Mouse (Mus musculus): ENCODE data around the gene Btbd9. TPM values are rescaled to one million over a fixed set of nuclear protein-coding genes. Genes with fewer than 3 reads are reported as not detected.
A peak's percentile ranks its signal among the peaks of the same experiment; 100 is the strongest.

Btbd9 gene
- total RNA-seq, 2 experiments from 2014 or later: 149 to 174 TPM

GRCm38 (mm10) chr17:30480381-30480780, 95.9 kb downstream of the Btbd9 start:
- no peak for DNase-seq

DNA sequence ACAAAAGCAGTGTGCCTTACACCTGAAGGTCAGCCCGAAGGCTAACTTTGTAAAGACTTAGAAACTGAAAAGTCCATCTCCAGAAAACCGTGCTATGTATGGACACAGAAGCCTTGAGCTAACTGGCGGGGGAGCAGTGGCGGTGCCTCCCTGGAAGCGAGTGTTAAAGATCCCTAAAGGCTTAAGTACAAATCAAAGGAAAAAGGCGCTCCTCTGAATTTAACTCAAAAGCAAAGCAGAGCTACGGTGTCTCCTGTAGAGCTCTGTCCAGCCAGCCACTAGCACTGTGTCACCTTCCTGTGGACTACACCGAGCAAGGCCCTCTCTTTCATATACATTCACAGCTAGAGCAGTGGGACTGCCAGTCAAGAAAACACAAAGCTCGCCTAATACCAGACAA, 98.1 kb downstream of the Btbd9 start:
- no peak for DNase-seq

GRCm38 (mm10) chr17:30474561-30474960, 101.7 kb downstream of the Btbd9 start:
- DNase-seq: no peak

GRCm38 (mm10) chr17:30472776-30473175, 103.5 kb downstream of the Btbd9 start:
- no peak for DNase-seq

- no peak for DNase-seq
Observed at GRCm38 (mm10) chr17:30471512-30471911, 104.8 kb downstream of the Btbd9 start.

GRCm38 (mm10) chr17:30470790-30471189, 105.5 kb downstream of the Btbd9 start:
- DNase-seq: no peak

GRCm38 (mm10) chr17:30470286-30470685, 106.0 kb downstream of the Btbd9 start:
- no peak for DNase-seq

DNA sequence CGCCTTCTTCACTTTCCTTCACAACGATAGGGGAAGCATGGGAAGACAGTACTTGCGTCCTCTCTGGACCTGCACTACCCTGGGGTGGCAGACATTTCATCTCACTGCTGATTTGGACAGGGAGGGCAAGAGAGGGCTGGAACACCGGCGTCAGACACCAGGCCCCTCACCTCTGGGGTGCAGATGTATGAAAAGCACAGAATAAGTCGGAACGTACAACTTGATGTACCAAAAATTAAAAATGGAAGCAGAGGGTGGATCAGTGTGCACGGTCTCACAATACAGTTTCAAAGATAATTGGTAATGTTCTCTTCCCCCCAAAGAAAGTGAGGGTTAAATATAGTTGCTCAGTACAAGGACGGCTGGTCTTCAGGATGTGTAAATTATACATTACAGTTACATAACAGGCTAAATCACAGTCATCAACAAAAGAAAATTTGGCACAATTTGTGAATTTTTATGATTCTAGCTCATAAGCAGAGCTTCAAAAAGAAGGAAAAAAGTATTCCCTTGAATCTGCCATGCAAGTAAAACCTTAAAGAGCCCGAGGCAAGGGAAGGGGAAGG, 106.7 kb downstream of the Btbd9 start:
- no peak for DNase-seq

DNA sequence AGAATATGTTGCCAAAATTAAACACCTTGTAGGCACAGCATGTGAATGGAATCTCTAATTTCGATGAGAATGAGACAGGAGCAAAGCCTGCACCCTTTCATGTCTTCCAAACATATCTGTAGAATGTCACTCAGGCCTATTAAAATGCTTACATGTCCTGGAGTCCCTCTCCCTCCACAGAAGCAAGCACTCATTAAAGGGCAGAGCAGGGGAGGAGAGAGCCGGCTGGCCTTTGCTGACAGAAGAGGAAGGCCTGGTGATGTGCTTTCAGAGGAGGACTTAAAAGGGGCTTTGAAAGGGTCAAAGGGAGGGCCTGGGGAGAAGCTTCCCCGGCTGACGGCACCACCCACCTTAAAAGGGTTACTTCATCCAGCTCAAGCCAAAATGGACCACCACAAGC, 107.9 kb downstream of the Btbd9 start:
- no peak for DNase-seq

GRCm38 (mm10) chr17:30467566-30468213, 108.6 kb downstream of the Btbd9 start:
- peak; percentile 70 to 71 for DNase-seq

- DNase-seq: no peak
Observed at GRCm38 (mm10) chr17:30465060-30465762, 111.1 kb downstream of the Btbd9 start.

DNA sequence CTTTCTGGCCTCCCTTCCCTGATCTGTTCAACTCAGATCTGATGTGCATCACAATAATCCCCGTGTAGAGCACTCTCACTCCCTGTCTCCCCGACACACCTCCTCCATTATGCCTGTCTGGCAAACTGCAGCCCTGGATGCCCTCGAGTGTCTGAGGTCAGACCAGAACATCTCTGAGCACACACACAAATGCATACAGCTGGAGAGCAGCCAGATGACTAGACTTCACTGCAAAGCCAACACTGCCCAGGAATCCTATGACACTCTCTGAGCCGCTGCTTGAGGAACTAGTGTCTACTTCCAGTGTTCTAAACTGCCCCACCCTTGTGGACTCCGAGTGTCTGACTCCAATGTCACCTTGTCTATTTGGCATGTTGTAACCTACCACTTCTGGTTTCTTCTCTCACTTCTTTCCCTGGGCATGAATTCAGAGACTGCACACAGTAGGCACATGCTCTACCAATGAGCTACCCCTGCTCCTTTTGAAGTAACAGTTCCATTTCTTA, 112.0 kb downstream of the Btbd9 start:
- no peak for DNase-seq

DNA sequence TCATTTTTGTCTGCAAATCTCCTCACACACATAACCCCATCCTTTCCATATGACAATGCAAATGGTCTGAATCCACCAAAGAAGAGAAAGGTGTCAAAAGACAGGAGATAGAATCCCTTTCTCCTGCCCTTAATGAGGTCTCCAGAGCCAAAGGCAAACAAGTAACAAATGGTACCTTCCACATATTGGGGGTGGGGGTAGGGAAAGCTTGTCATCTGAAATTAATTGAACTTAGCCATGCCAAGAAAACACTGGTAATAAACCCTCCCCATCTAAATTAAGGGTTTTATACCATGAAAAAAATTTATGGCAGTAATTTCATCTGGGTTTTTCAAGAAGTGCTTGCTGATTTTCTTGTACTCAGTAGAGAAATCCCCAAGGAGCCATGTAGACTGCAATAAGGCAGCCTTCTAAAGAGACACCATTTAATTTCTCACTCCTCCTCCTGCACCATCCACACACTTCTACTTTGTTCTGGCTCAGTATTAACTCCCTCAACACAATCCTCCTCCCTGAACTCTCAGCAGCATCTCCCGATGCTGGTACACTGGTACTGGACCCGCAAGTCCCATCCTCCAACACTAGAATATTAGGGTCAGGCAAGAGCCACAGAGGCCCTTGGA, 115.5 kb downstream of the Btbd9 start:
- no peak for DNase-seq

GRCm38 (mm10) chr17:30459706-30460105, 116.6 kb downstream of the Btbd9 start:
- DNase-seq: no peak

DNA sequence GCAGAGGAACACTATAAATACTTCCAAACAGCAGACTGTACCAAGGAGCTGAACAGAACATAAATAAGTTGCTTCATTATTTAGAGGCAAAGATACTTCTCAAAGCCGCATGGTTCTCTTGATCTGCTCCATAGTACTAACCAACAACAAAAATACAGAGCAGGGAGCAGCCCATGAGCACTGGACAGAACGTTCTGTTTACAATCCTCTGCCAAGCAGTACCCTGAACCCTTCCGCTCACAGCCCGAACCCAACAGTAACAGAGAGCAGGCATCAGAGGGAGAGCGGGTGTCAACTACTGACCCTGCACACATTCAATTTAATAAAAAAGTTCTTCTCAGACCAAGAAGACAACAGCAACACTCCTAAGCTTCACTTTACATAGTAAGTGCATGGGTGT, 117.4 kb downstream of the Btbd9 start:
- no peak for DNase-seq

DNA sequence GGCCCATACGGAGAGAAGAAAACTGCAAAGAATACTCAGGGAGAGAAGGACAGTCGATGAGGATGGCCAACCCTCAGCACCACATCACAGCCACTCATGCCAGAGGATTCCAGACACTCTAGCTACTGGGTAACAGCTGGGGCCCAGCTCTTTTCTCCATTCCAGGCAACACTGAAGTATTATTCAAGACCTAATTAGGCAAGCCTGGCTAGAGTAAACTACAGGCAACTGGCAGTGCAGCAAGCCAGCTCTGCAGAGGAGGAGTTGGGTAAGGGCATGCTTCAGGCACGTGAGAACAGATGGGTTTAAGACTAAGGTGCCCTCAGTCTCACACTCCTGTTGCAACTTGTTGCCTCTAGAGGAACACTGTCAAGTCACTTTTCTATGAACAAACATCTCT, 118.0 kb downstream of the Btbd9 start:
- DNase-seq: no peak

DNA sequence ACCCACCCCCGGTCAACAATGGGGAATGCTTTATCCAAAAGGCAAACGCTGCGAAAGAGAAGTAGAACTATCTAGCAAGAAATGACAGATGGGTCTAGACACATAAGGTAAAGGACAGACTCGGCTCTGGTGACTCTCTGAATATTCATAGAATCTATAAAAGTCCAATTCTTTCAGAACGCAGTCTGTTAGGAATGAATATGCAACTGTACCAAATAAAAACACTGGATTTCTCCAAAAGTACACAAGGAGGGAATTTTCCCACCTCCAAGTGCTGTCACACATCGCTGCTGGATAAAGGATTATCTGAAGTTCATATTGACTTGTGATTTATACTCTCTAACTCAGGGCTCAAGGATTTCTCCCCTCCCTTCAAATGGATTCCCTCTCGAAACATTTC, 118.8 kb downstream of the Btbd9 start:
- no peak for DNase-seq

GRCm38 (mm10) chr17:30456293-30456692, 120.0 kb downstream of the Btbd9 start:
- no peak for DNase-seq

GRCm38 (mm10) chr17:30454862-30455243, 121.4 kb downstream of the Btbd9 start:
- peak; percentile 76 to 82 for DNase-seq

GRCm38 (mm10) chr17:30454155-30454861, 122.0 kb downstream of the Btbd9 start:
- DNase-seq: no peak

GRCm38 (mm10) chr17:30453272-30453671, 123.0 kb downstream of the Btbd9 start:
- DNase-seq: no peak

- no peak for DNase-seq
Observed at GRCm38 (mm10) chr17:30452363-30452762, 123.9 kb downstream of the Btbd9 start.

- no peak for DNase-seq
Observed at GRCm38 (mm10) chr17:30448562-30448961, 127.7 kb downstream of the Btbd9 start.
